Mouse (Mus musculus): ENCODE measurements around the gene Ap5z1.

GRCm38 (mm10) chr5:142443514-142443913 lies 20.2 kb upstream of the Ap5z1 start:
- TF ChIP-seq CTCF (IDR thresholded peaks at IDR 0.05; ENCODE audit: low read depth) (no peak), EP300 (IDR thresholded peaks at IDR 0.05; ENCODE audit: low read depth) (no peak)
